Mouse (Mus musculus): ENCODE measurements around the gene Ankrd13d. TPM values are rescaled to one million over a fixed set of nuclear protein-coding genes. Genes with fewer than 3 reads are reported as not detected.
"Not testable (repeated sequence)": the region's sequence is repeated elsewhere in the genome, so short reads cannot be mapped to it uniquely, and the experiment has no call there.

Gene Ankrd13d
- polyA plus RNA-seq, 1 experiment from 2014 or later = 9.5 TPM

DNA sequence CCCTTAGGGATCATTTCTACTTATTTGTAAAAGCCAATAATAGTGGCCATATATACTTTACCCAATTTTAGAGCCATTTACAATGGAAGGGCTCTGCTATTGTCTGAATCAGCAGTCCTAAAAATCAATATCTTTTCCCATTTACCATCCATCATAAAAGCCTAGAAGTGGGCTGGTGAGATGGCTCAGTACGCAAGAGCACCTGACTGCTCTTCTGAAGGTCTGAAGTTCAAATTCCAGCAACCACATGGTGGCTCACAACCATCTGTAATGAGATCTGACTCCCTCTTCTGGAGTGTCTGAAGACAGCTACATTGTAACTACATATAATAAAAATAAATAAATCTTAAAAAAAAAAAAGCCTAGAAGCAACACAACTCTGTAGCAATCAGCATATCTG lies 34.3 kb downstream of the Ankrd13d start:
- DNase-seq (ENCODE audit: low spot score); H3K27me3 ChIP-seq (ENCODE audit: control insufficient read depth, insufficient read depth, low read length); H3K27ac ChIP-seq (ENCODE audit: low read depth, low read length); H3K36me3 ChIP-seq (ENCODE audit: control insufficient read depth, insufficient read depth, low read length); H3K9ac ChIP-seq (ENCODE audit: low read length); H3K4me2 ChIP-seq (ENCODE audit: low read depth, low read length, severe bottlenecking); ATAC-seq (replicated peaks; ENCODE audit: low FRiP score); H3K4me1 ChIP-seq (replicated peaks; ENCODE audit: control insufficient read depth, insufficient read depth, low read length); H3K9me3 ChIP-seq (ENCODE audit: control insufficient read depth, low read length); H3K4me3 ChIP-seq (ENCODE audit: low read depth, low read length): not testable (repeated sequence)
- 67% methylated on average over 1 of the region's 1 CpGs for WGBS

DNA sequence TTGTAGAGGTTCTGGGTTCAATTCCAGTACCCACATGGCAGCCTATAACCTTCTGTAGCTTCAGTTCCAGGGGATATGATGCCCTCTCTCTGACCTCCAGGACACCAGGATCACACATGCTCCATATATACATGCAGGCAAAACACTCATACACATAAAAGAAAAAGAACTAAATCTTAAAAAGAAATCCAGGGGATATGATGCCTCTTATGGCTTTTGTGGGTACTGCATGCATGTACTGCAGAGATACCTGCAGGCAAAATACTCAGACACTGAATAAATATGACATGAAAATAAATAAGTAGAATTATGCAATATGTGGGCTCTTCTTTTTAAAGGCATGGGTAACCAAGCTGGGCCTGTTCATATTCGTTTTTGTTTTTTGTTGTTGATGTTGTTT lies 35.9 kb downstream of the Ankrd13d start:
- ATAC-seq (replicated peaks; ENCODE audit: low FRiP score) = no peak

DNA sequence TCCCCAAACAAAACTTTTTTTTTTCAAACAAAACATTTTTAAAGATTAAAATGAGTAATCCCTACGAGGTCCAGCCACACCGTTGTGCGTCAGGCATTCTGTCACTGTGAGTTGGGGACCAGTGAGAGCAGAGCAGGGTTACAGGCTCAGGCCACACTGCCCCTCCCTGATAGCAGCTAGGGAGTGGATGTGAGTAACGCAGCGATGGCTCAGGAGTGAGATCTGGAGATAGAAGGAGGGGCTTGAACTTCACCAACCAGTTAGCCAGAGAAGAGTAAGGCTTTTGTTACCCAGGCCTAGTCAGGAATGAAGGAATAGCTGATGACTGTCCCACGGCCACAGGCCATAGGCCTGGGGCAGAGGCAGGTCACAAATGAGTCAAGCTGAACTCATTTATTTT lies 38.2 kb downstream of the Ankrd13d start:
- Histone ChIP-seq H3K9ac (ENCODE audit: low read length) (no peak overlapping the region), H3K4me1 (replicated peaks; ENCODE audit: control insufficient read depth, insufficient read depth, low read length) (no peaks in the 10 kb centered on the region), H3K4me3 (ENCODE audit: low read depth, low read length) (no peak overlapping the region), H3K9me3 (ENCODE audit: control insufficient read depth, low read length) (no peaks in the 10 kb centered on the region), H3K27me3 (ENCODE audit: control insufficient read depth, insufficient read depth, low read length) (no peaks in the 10 kb centered on the region), H3K4me2 (ENCODE audit: low read depth, low read length, severe bottlenecking) (no peak overlapping the region), H3K36me3 (ENCODE audit: control insufficient read depth, insufficient read depth, low read length) (no peaks in the 10 kb centered on the region), H3K27ac (ENCODE audit: low read depth, low read length) (no peak overlapping the region)
- 81% methylated on average over 6 of the region's 6 CpGs for WGBS
- ATAC-seq (replicated peaks; ENCODE audit: low FRiP score) = no peak
- DNase-seq (ENCODE audit: low spot score) = no peak

More for the DNA sequence above, 35.9 kb downstream of the Ankrd13d start:
- no peaks in the 10 kb centered on the region for H3K9me3 ChIP-seq (ENCODE audit: control insufficient read depth, low read length)
- WGBS = 61% methylated on average over 1 of the region's 1 CpGs
- no peaks in the 10 kb centered on the region for H3K4me1 ChIP-seq (replicated peaks; ENCODE audit: control insufficient read depth, insufficient read depth, low read length)
- no peak overlapping the region for H3K9ac ChIP-seq (ENCODE audit: low read length)
- H3K27ac ChIP-seq (ENCODE audit: low read depth, low read length) = no peak overlapping the region
- H3K27me3 ChIP-seq (ENCODE audit: control insufficient read depth, insufficient read depth, low read length) = no peaks in the 10 kb centered on the region
- H3K36me3 ChIP-seq (ENCODE audit: control insufficient read depth, insufficient read depth, low read length) = no peaks in the 10 kb centered on the region
- H3K4me3 ChIP-seq (ENCODE audit: low read depth, low read length) = no peak overlapping the region
- H3K4me2 ChIP-seq (ENCODE audit: low read depth, low read length, severe bottlenecking) = no peak overlapping the region
- no peak for DNase-seq (ENCODE audit: low spot score)

DNA sequence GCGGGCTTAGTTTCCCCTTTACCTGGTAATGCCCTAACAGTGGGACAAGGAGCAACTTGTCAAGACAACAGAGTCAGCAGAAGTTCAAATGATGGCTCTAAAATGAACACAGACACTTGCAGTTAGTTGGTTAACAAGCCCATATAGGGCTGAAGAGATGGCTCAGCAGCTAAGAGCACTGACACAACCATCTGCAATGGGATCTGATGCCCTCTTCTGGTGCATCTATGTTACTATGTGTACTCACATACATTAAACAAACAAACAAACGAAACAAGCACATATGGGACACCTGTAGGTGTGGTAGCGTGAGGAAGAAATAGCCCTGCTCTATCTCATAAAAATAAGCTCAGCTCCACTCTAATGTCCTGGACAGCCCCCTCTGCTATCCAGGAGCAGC lies 40.5 kb downstream of the Ankrd13d start:
- H3K27ac ChIP-seq (ENCODE audit: low read depth, low read length) = no peak overlapping the region
- DNase-seq (ENCODE audit: low spot score) (no peak), ATAC-seq (replicated peaks; ENCODE audit: low FRiP score) (no peak)
- H3K4me1 ChIP-seq (replicated peaks; ENCODE audit: control insufficient read depth, insufficient read depth, low read length) = no peaks in the 10 kb centered on the region
- no peak overlapping the region for H3K9ac ChIP-seq (ENCODE audit: low read length)
- WGBS = 71% methylated on average over 3 of the region's 3 CpGs
- no peaks in the 10 kb centered on the region for H3K36me3 ChIP-seq (ENCODE audit: control insufficient read depth, insufficient read depth, low read length)
- no peaks in the 10 kb centered on the region for H3K9me3 ChIP-seq (ENCODE audit: control insufficient read depth, low read length)
- H3K4me3 ChIP-seq (ENCODE audit: low read depth, low read length) = no peak overlapping the region
- no peak overlapping the region for H3K4me2 ChIP-seq (ENCODE audit: low read depth, low read length, severe bottlenecking)
- H3K27me3 ChIP-seq (ENCODE audit: control insufficient read depth, insufficient read depth, low read length) = no peaks in the 10 kb centered on the region

DNA sequence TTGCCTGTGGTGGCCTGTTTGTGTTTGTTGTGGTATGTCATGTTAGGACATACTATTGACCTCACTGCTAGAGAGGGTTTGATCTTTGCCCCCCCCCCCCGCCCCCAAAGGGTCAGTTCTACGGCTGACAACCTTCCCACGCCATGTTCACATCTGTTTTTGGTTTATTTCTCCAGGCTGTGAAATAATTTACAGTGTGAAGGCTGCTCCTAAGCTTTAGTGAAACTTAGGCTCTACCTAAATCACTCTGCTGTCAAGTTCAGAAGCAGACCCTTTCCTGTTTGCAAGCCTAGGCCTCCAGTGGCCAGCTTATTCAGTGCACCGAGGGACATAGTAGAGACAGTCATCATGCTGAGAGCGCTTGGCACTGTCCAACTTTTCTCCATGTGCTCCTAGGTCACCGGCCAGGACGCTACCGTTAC lies 42.7 kb downstream of the Ankrd13d start:
- no peak for DNase-seq (ENCODE audit: low spot score)
- Histone ChIP-seq H3K4me3 (ENCODE audit: low read depth, low read length) (no peak overlapping the region), H3K4me1 (replicated peaks; ENCODE audit: control insufficient read depth, insufficient read depth, low read length) (no peaks in the 10 kb centered on the region), H3K4me2 (ENCODE audit: low read depth, low read length, severe bottlenecking) (no peak overlapping the region), H3K27ac (ENCODE audit: low read depth, low read length) (no peak overlapping the region), H3K9me3 (ENCODE audit: control insufficient read depth, low read length) (no peaks in the 10 kb centered on the region), H3K36me3 (ENCODE audit: control insufficient read depth, insufficient read depth, low read length) (no peaks in the 10 kb centered on the region), H3K9ac (ENCODE audit: low read length) (no peak overlapping the region), H3K27me3 (ENCODE audit: control insufficient read depth, insufficient read depth, low read length) (no peaks in the 10 kb centered on the region)
- 74% methylated on average over 8 of the region's 8 CpGs for WGBS
- no peak for ATAC-seq (replicated peaks; ENCODE audit: low FRiP score)

DNA sequence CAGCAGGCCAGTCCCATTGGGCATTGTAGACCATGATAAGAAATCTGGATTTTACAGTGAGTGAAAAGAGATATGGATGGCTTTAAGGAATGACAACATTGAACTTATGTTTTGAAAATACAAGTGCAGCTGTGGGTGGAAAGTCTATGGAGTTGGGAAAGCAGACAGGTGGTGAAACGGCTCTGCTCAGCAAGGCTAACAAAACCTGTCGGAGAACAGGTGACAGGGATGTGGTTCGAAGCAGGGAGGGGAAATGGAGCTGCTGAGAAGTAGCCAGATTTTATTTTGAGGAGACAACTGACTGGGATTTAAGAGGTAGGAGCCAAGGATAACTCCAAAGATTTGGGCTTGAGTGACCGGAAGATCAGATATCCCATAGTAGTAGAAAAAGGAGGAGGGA lies 48.4 kb downstream of the Ankrd13d start:
- Histone ChIP-seq H3K27ac (ENCODE audit: low read depth, low read length) (no peak overlapping the region), H3K36me3 (ENCODE audit: control insufficient read depth, insufficient read depth, low read length) (no peaks in the 10 kb centered on the region), H3K9ac (ENCODE audit: low read length) (no peak overlapping the region), H3K9me3 (ENCODE audit: control insufficient read depth, low read length) (no peaks in the 10 kb centered on the region), H3K27me3 (ENCODE audit: control insufficient read depth, insufficient read depth, low read length) (no peaks in the 10 kb centered on the region), H3K4me1 (replicated peaks; ENCODE audit: control insufficient read depth, insufficient read depth, low read length) (no peaks in the 10 kb centered on the region; the same call in 1 of the 2 replicates), H3K4me3 (ENCODE audit: low read depth, low read length) (no peak overlapping the region), H3K4me2 (ENCODE audit: low read depth, low read length, severe bottlenecking) (no peak overlapping the region)
- WGBS = 81% methylated on average over 4 of the region's 4 CpGs
- DNase-seq (ENCODE audit: low spot score) = no peak
- ATAC-seq (replicated peaks; ENCODE audit: low FRiP score) = no peak

DNA sequence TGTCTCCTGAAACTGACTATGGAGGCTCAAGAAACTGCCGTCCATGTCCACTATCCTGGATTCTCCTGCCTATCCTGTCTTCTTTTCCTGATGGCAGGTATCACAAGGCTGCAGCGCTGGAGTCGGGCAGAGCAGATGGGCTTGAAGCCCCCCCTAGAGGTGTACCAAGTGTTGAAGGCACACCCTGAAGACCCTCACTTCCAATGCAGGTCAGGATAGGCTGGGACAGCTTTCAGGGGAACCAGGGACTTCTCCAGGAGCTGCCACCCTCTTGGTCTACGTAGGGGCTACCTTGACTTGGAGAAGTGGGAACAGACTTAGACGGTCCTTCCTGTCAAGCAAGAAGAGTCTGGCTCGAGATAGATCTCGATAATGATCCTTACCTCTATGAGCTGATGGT lies 50.3 kb downstream of the Ankrd13d start:
- DNase-seq (ENCODE audit: low spot score) = no peak
- Histone ChIP-seq H3K27ac (ENCODE audit: low read depth, low read length) (no peak overlapping the region), H3K4me1 (replicated peaks; ENCODE audit: control insufficient read depth, insufficient read depth, low read length) (no peaks in the 10 kb centered on the region; the same call in 1 of the 2 replicates), H3K27me3 (ENCODE audit: control insufficient read depth, insufficient read depth, low read length) (no peaks in the 10 kb centered on the region), H3K9me3 (ENCODE audit: control insufficient read depth, low read length) (no peaks in the 10 kb centered on the region), H3K4me2 (ENCODE audit: low read depth, low read length, severe bottlenecking) (no peak overlapping the region), H3K9ac (ENCODE audit: low read length) (no peak overlapping the region), H3K4me3 (ENCODE audit: low read depth, low read length) (no peak overlapping the region), H3K36me3 (ENCODE audit: control insufficient read depth, insufficient read depth, low read length) (no peaks in the 10 kb centered on the region)
- ATAC-seq (replicated peaks; ENCODE audit: low FRiP score) = no peak
- WGBS = 81% methylated on average over 7 of the region's 7 CpGs

DNA sequence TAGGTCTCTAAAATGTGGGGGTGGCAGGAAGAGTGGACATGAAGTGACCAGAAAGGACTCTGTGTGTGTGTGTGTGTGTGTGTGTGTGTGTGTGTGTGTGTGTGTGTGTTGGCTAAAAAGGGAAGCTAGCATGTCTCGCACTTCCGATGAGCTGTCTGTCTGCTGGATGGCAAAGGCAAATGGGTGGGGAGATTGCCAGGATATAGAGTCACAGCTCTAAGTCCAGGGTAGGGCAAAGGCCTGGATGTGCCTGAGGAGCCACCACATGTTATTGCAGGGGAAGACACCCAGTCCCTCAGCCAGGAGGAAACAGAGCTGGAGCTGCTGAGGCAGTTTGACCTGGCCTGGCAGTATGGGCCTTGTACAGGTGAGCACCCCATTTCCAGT lies 50.8 kb downstream of the Ankrd13d start:
- H3K9ac ChIP-seq (ENCODE audit: low read length) = peak overlapping the region; percentile 58
- no peaks in the 10 kb centered on the region; the same call in 1 of the 2 replicates for H3K4me1 ChIP-seq (replicated peaks; ENCODE audit: control insufficient read depth, insufficient read depth, low read length)
- ATAC-seq (replicated peaks; ENCODE audit: low FRiP score) (no peak), DNase-seq (ENCODE audit: low spot score) (no peak)
- H3K27ac ChIP-seq (ENCODE audit: low read depth, low read length) = no peak overlapping the region
- peak overlapping the region; percentile 90 for H3K4me2 ChIP-seq (ENCODE audit: low read depth, low read length, severe bottlenecking)
- 46% methylated on average over 2 of the region's 2 CpGs for WGBS
- H3K36me3 ChIP-seq (ENCODE audit: control insufficient read depth, insufficient read depth, low read length) = no peaks in the 10 kb centered on the region
- no peaks in the 10 kb centered on the region for H3K9me3 ChIP-seq (ENCODE audit: control insufficient read depth, low read length)
- H3K4me3 ChIP-seq (ENCODE audit: low read depth, low read length) = peak overlapping the region; percentile 50
- H3K27me3 ChIP-seq (ENCODE audit: control insufficient read depth, insufficient read depth, low read length) = no peaks in the 10 kb centered on the region

DNA sequence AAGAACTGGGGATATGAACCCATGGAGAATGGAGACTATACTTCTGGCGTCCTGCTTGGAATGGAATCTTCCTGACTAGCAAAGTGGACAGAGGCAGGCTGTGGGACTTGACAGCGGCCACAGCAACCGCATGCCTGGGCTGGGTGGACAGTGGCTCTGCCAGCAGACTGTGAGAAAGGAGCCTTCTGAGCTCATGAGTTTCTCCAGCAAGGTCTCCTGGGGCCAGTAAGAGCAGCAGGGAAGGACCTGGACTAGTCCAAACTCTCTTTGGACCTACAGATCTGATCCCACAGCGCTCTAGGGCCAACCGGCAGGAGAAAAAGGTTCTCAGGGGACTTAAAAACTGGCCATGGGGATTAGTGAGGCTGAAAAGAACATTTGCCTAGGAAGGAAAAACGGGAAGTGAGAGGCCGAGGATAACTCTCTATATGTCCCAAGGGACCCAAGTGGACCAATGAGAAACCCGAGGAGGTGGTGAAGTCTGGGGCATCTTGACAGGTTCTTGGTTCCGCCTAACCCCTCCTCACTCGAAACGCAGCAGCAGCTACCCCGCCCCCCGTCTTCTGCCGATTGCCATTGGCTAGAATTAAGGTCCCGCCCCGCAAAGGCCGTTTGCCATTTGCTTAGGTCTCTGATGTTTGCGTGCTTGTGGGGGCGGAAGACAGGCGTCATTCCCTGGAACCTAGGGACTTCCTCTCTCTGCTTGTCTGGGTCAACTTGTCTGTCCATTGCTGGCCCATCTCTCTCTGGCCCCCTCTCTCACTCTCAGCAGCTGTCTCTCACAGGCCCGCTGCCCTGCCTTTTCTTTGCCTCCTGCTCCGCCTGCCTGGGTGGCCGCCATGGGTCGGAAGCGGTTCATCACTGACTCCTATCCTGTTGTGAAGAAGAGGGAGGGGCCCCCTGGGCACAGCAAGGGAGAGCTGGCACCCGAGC lies 51.4 kb downstream of the Ankrd13d start, which contains the start of gene Pold4:
Pold4 (plus strand) TSS at position 647 of the 933 bp plus-strand sequence.
- H3K36me3 ChIP-seq (ENCODE audit: control insufficient read depth, insufficient read depth, low read length) = no peaks in the 10 kb centered on the region
- peak within 1 kb of the TSS; percentile 50 for H3K4me3 ChIP-seq (ENCODE audit: low read depth, low read length)
- DNase-seq (ENCODE audit: low spot score) (peak; percentile 92), ATAC-seq (replicated peaks; ENCODE audit: low FRiP score) (peak; percentile 85)
- no peaks in the 10 kb centered on the region for H3K27me3 ChIP-seq (ENCODE audit: control insufficient read depth, insufficient read depth, low read length)
- H3K9me3 ChIP-seq (ENCODE audit: control insufficient read depth, low read length) = no peaks in the 10 kb centered on the region
- peak within 1 kb of the TSS; percentile 58 for H3K9ac ChIP-seq (ENCODE audit: low read length)
- no peaks in the 10 kb centered on the region; the same call in 1 of the 2 replicates for H3K4me1 ChIP-seq (replicated peaks; ENCODE audit: control insufficient read depth, insufficient read depth, low read length)
- WGBS = 11% methylated on average over 26 of the region's 26 CpGs
- H3K27ac ChIP-seq (ENCODE audit: low read depth, low read length) = no peak within 1 kb of the TSS
- H3K4me2 ChIP-seq (ENCODE audit: low read depth, low read length, severe bottlenecking) = peak within 1 kb of the TSS; percentile 90

Data from forebrain, embryonic 11.5 days (tissue).